Comparison of ENCODE assay signal across 46 mouse cellular contexts in the genomic region with DNA sequence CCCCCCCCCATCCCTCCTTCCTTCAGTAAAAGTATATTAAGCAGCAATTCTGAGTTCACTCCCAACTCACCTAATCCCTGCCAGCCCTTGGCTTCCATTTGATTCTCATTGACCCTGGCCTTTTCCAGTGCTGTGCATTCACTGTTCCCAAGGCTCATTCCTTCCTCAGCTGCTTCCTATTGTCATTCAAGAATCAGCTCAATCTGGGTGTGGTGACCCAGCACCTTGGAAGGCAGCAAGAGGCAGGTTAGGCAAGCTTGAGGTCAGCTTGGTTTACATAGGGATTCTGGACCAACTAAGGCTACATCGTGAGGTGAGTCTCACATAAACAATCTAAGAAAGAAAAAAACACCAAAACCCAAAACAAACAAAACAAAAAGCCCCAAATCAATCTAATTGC. TPM values are rescaled to one million over a fixed set of nuclear protein-coding genes. Genes with fewer than 3 reads are reported as not detected.
"Had no signal": no experiment of that assay in that cellular context is flagged by ENCODE, and none has a peak within 500 bp of the region (broad histone marks: within the 10 kb centered on the region; RNA-seq: fewer than 3 reads in every experiment).

No protein-coding gene starts in this region.

- H3K4me3 ChIP-seq: limb, embryonic 10.5 days; limb, embryonic 12.5 days; limb, embryonic 13.5 days; limb, embryonic 15.5 days; liver, embryonic 12.5 days; liver, embryonic 13.5 days; liver, embryonic 15.5 days; lung, embryonic 15.5 days; megakaryocyte, embryonic 14.5 days; midbrain, embryonic 10.5 days; midbrain, embryonic 12.5 days; midbrain, embryonic 15.5 days; myocyte; neural tube, embryonic 12.5 days had no signal

- ATAC-seq: liver, embryonic 12.5 days; liver, postnatal 0 days; lung, postnatal 0 days; midbrain, embryonic 15.5 days; midbrain, embryonic 16.5 days had no signal

- DNase-seq: left cerebral cortex, postnatal 4 days; liver; liver, embryonic 13.5 days; liver, postnatal 0 days; lung, adult 18-20 months; lung, adult 2 months; lung, embryonic 14.5 days; lung, postnatal 10 days; lung, postnatal 14 days; lung, postnatal 36 days; lung, postnatal 4 days; midbrain, embryonic 14.5 days had no signal

- H3K4me1 ChIP-seq: limb, embryonic 10.5 days; limb, embryonic 12.5 days; limb, embryonic 13.5 days; limb, embryonic 15.5 days; liver, embryonic 12.5 days; liver, embryonic 13.5 days; liver, embryonic 15.5 days; lung, embryonic 15.5 days; megakaryocyte, embryonic 14.5 days; midbrain, embryonic 10.5 days; midbrain, embryonic 12.5 days; midbrain, embryonic 15.5 days; neural tube, embryonic 12.5 days had no signal

- H3K36me3 ChIP-seq: limb, embryonic 10.5 days; limb, embryonic 12.5 days; limb, embryonic 13.5 days; limb, embryonic 15.5 days; liver, embryonic 12.5 days; liver, embryonic 13.5 days; liver, embryonic 15.5 days; lung, embryonic 15.5 days; midbrain, embryonic 10.5 days; midbrain, embryonic 12.5 days; midbrain, embryonic 15.5 days; neural tube, embryonic 12.5 days had no signal

- H3K9ac ChIP-seq: limb, embryonic 12.5 days; limb, embryonic 13.5 days; limb, embryonic 15.5 days; liver, embryonic 12.5 days; liver, embryonic 13.5 days; liver, embryonic 14.5 days; liver, embryonic 15.5 days; liver, postnatal 0 days; lung, embryonic 14.5 days; lung, embryonic 15.5 days; midbrain, embryonic 12.5 days; midbrain, embryonic 15.5 days; neural tube, embryonic 12.5 days had no signal

- H3K4me2 ChIP-seq: limb, embryonic 12.5 days; limb, embryonic 13.5 days; limb, embryonic 15.5 days; liver, embryonic 11.5 days; liver, embryonic 12.5 days; liver, embryonic 13.5 days; liver, embryonic 15.5 days; lung, embryonic 14.5 days; lung, embryonic 15.5 days; midbrain, embryonic 11.5 days; midbrain, embryonic 12.5 days; midbrain, embryonic 15.5 days; neural tube, embryonic 12.5 days had no signal

- H3K27me3 ChIP-seq: liver, embryonic 12.5 days; liver, embryonic 13.5 days; liver, embryonic 15.5 days; lung, embryonic 15.5 days; midbrain, embryonic 15.5 days; neural tube, embryonic 12.5 days had no signal

- H3K27ac ChIP-seq: limb, embryonic 10.5 days; limb, embryonic 12.5 days; limb, embryonic 13.5 days; limb, embryonic 15.5 days; liver, embryonic 12.5 days; liver, embryonic 13.5 days; liver, embryonic 14.5 days; liver, embryonic 15.5 days; lung, embryonic 15.5 days; macrophage; midbrain, embryonic 10.5 days; midbrain, embryonic 12.5 days; midbrain, embryonic 15.5 days; neural tube, embryonic 12.5 days had no signal

- H3K9me3 ChIP-seq: limb, embryonic 10.5 days; limb, embryonic 12.5 days; limb, embryonic 13.5 days; limb, embryonic 15.5 days; liver, embryonic 12.5 days; liver, embryonic 13.5 days; liver, embryonic 15.5 days; lung, embryonic 15.5 days; megakaryocyte, embryonic 14.5 days; midbrain, embryonic 10.5 days; midbrain, embryonic 12.5 days; midbrain, embryonic 15.5 days; neural tube, embryonic 12.5 days had no signal

RNA-seq across cellular contexts. Expression of a gene that starts 19.6 kb away (rescaled TPM):
- total RNA-seq: left cerebral cortex, adult 8-10 months; left cerebral cortex, postnatal 10 days; left cerebral cortex, postnatal 14 days; left cerebral cortex, postnatal 25 days; left cerebral cortex, postnatal 36 days; left cerebral cortex, postnatal 4 days; liver, adult 2 months; megakaryocyte, adult 5-6 weeks; megakaryocyte-erythroid progenitor cell, adult 5-6 weeks; midbrain, postnatal 0 days; monocyte, adult 5-6 weeks had no signal
- polyA plus RNA-seq: limb, embryonic 10.5 days; limb, embryonic 11.5 days; limb, embryonic 12.5 days; limb, embryonic 13.5 days; limb, embryonic 14.5 days; limb, embryonic 15.5 days; liver, adult 2 months; liver, embryonic 11.5 days; liver, embryonic 12.5 days; liver, embryonic 13.5 days; liver, embryonic 14.5 days; liver, embryonic 15.5 days; liver, embryonic 16.5 days; liver, postnatal 0 days; lung, adult 2 months; lung, embryonic 14.5 days; lung, embryonic 15.5 days; lung, embryonic 16.5 days; lung, postnatal 0 days; macrophage; midbrain, embryonic 10.5 days; midbrain, embryonic 11.5 days; midbrain, embryonic 12.5 days; midbrain, embryonic 14.5 days; midbrain, embryonic 15.5 days; midbrain, embryonic 16.5 days; midbrain, postnatal 0 days; myocyte; neural tube, embryonic 11.5 days; neural tube, embryonic 12.5 days had no signal

RNA-seq across cellular contexts. Expression of a gene that starts 33.3 kb away (rescaled TPM):
- total RNA-seq: left cerebral cortex, postnatal 10 days; left cerebral cortex, postnatal 14 days; left cerebral cortex, postnatal 4 days; midbrain, postnatal 0 days; monocyte, adult 5-6 weeks had no signal
- polyA plus RNA-seq: macrophage; midbrain, embryonic 14.5 days; midbrain, postnatal 0 days had no signal
